Mouse (Mus musculus) liver, embryonic 14.5 days (tissue): ENCODE results near the gene Lpin1. TPM values are rescaled to one million over a fixed set of nuclear protein-coding genes. Genes with fewer than 3 reads are reported as not detected.

ENCODE experiments used
- ATAC-seq: fragments of 200-750 bp; cut with Nextera tagmentation; 2 replicates; pipeline ENCODE4 v1.8.0; 2017; ENCODE audit warnings: moderate number of reproducible peaks, mild to moderate bottlenecking, moderate library complexity; ENCODE audit not compliant: insufficient read depth
- DNase-seq, 3 experiments: peaks; one replicate each; pipeline ENCODE4 v3.0.0-alpha.2; 2012 to 2013; ENCODE audit warnings: low read depth in 3 of 3, low spot score in 3 of 3
- H3K27ac ChIP-seq: fragments of 300-500 bp; sonication (generic); 2 replicates; pipeline ENCODE4 v1.5.1; 2014; ENCODE audit warnings: moderate library complexity, mild to moderate bottlenecking, control low read depth, inconsistent platforms
- H3K27me3 ChIP-seq: fragments of 300-500 bp; sonication (generic); 2 replicates; pipeline ENCODE4 v1.6.1; 2014; ENCODE audit warnings: mild to moderate bottlenecking, low read length, moderate library complexity; ENCODE audit not compliant: control insufficient read depth, insufficient read depth
- H3K36me3 ChIP-seq: fragments of 300-500 bp; sonication (generic); replicated peaks from 2 replicates; pipeline ENCODE4 v1.6.1; 2014; ENCODE audit warnings: low read depth; ENCODE audit not compliant: control insufficient read depth, insufficient read depth
- H3K4me1 ChIP-seq, 2 experiments: fragments of 200-500 bp in 1 of 2; fragments of 300-500 bp in 1 of 2; sonication (generic) in 1 of 2; replicated peaks; 2 replicates each; pipeline ENCODE4 v1.6.1; 2012 to 2014; ENCODE audit warnings: antibody characterized with exemption in 1 of 2, inconsistent platforms in 1 of 2, low read length in 1 of 2; ENCODE audit not compliant: control insufficient read depth in 2 of 2, insufficient read depth in 2 of 2
- H3K4me2 ChIP-seq: fragments of 300-500 bp; sonication (generic); 2 replicates; pipeline ENCODE4 v1.6.1; 2014; ENCODE audit warnings: low read depth, mild to moderate bottlenecking, control low read depth, moderate library complexity
- H3K4me3 ChIP-seq, 2 experiments: fragments of 200-500 bp in 1 of 2; fragments of 300-500 bp in 1 of 2; sonication (generic) in 1 of 2; 2 replicates each; pipeline ENCODE4 v1.5.1; 2012 to 2014; ENCODE audit warnings: low read depth in 2 of 2, low read length in 2 of 2, mild to moderate bottlenecking in 2 of 2, control low read depth in 1 of 2, inconsistent platforms in 1 of 2, moderate library complexity in 1 of 2; ENCODE audit not compliant: insufficient read depth in 1 of 2
- H3K9ac ChIP-seq: fragments of 300-500 bp; sonication (generic); replicated peaks from 2 replicates; pipeline ENCODE4 v1.6.1; 2014; ENCODE audit warnings: mild to moderate bottlenecking, control low read depth, moderate library complexity
- H3K9me3 ChIP-seq: fragments of 300-500 bp; sonication (generic); 2 replicates; pipeline ENCODE4 v1.6.1; 2016; ENCODE audit warnings: low read length, mixed read lengths; ENCODE audit not compliant: control insufficient read depth
- CTCF ChIP-seq: IDR thresholded peaks from 2 replicates; pipeline ENCODE4 v1.5.1; 2016; ENCODE audit warnings: antibody characterized with exemption, low read depth, control low read depth
- EP300 ChIP-seq: IDR thresholded peaks from 2 replicates; pipeline ENCODE4 v1.6.1; 2016; ENCODE audit warnings: antibody characterized with exemption, low read depth
- WGBS: fragments of 180-500 bp; shearing (Covaris S2); extraction: QIAGEN DNeasy Blood & Tissue Kit; methylation state at CpG from one replicate; pipeline ENCODE4 v1.1.7; 2014; ENCODE audit not compliant: insufficient replicate concordance; 5-methylcytosine and 5-hydroxymethylcytosine counted together
- polyA plus RNA-seq, 2 experiments: library from polyadenylated mRNA; depleted of rRNA in 1 of 2; stranded (reverse) in 1 of 2; unstranded in 1 of 2; fragments of >200 nt; fragmentation: Nextera tagmentation in 1 of 2; extraction: Ambion mirVana in 1 of 2; gene quantifications; 2 replicates each; pipeline versions ENCODE4 v1.2.1 to v1.2.3; 2012 to 2014

Lpin1 gene
- polyA plus RNA-seq, 2 experiments: 4.8 to 5.8 TPM

GRCm38 (mm10) chr12:16600374-16600773, 10.4 kb downstream of the Lpin1 start:
- no peak overlapping the region for H3K4me3 ChIP-seq
- H3K4me1 ChIP-seq: no peaks in the 10 kb centered on the region
- H3K27ac ChIP-seq: no peak overlapping the region
- H3K9ac ChIP-seq: no peak overlapping the region
- no peaks in the 10 kb centered on the region for H3K36me3 ChIP-seq
- WGBS: 14% methylated on average over 1 of the region's 1 CpGs
- no peak for DNase-seq
- no peaks in the 10 kb centered on the region for H3K27me3 ChIP-seq
- TF ChIP-seq CTCF (no peak), EP300 (no peak)
- H3K4me2 ChIP-seq: no peak overlapping the region
- no peaks in the 10 kb centered on the region for H3K9me3 ChIP-seq
- no peak for ATAC-seq

GRCm38 (mm10) chr12:16599359-16599758, 11.4 kb downstream of the Lpin1 start:
- TF ChIP-seq CTCF: no peak
- TF ChIP-seq EP300: no peak
- no peak for ATAC-seq

DNA sequence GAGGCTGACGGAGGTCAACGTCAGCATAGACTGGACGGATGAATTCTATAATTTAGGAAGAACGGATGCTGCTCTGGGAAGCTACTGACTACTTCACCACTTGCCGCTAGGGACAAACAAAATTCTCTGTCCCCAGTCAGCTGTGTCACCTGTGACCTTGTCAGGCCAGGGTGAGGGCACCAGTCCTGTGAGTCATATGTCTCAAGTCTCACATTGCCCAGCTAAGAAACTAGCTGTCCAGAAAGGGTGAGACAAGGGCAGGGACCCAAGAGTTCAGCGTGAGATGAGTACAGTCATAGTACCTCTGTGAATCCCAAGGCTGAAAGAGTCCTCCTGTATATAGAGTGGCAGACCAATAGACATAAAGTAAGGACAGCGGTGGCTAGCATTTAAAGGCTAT, 17.0 kb downstream of the Lpin1 start:
- ATAC-seq (no peak), DNase-seq (no peak)
- TF ChIP-seq EP300 (no peak), CTCF (no peak)
- Histone ChIP-seq H3K27ac (no peak overlapping the region), H3K4me2 (no peak overlapping the region), H3K4me3 (no peak overlapping the region), H3K4me1 (peaks cover 0 to 20% of the 10 kb centered on the region in 2 experiments; a peak in 2 of 4 replicates), H3K9me3 (no peaks in the 10 kb centered on the region), H3K36me3 (no peaks in the 10 kb centered on the region), H3K9ac (no peak overlapping the region), H3K27me3 (no peaks in the 10 kb centered on the region)
- 77% methylated on average over 7 of the region's 7 CpGs for WGBS

More at GRCm38 (mm10) chr12:16599359-16599758, 11.4 kb downstream of the Lpin1 start:
- 62% methylated on average over 3 of the region's 3 CpGs for WGBS
- Histone ChIP-seq H3K9me3 (no peaks in the 10 kb centered on the region), H3K27me3 (no peaks in the 10 kb centered on the region), H3K4me3 (no peak overlapping the region), H3K4me2 (no peak overlapping the region), H3K9ac (no peak overlapping the region), H3K4me1 (no peaks in the 10 kb centered on the region), H3K36me3 (no peaks in the 10 kb centered on the region), H3K27ac (no peak overlapping the region)
- DNase-seq: no peak

DNA sequence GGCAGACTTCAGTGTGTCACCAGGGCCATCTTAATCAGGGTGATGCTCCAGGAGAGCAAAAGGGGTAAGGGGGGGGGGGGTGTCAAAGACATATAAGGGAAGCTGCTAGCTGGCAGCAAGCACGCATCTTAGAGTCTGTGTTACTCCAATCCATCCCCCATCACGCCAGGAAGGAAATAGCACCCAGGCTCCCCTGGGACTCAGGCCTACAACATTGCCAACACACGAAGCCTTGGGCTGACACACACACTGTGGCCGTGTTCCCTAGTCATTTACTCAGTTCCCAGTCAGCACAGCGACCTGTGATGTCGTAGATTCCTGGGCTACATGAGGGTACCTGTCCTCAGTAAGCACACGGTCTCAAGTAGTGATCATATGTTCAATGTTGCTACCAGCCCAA, 17.8 kb downstream of the Lpin1 start:
- Histone ChIP-seq H3K4me2 (no peak overlapping the region), H3K4me3 (no peak overlapping the region), H3K4me1 (peaks cover 4 to 27% of the 10 kb centered on the region in 2 experiments), H3K36me3 (no peaks in the 10 kb centered on the region), H3K27ac (no peak overlapping the region), H3K27me3 (no peaks in the 10 kb centered on the region), H3K9me3 (no peaks in the 10 kb centered on the region), H3K9ac (no peak overlapping the region)
- ATAC-seq (no peak), DNase-seq (no peak)
- no peak for TF ChIP-seq CTCF
- TF ChIP-seq EP300: no peak
- 61% methylated on average over 7 of the region's 7 CpGs for WGBS

- no peak overlapping the region for H3K4me2 ChIP-seq
- no peaks in the 10 kb centered on the region for H3K27me3 ChIP-seq
- H3K4me1 ChIP-seq: peaks cover 8 to 33% of the 10 kb centered on the region in 2 experiments
- no peak overlapping the region for H3K9ac ChIP-seq
- no peak for TF ChIP-seq CTCF
- no peak for TF ChIP-seq EP300
- no peaks in the 10 kb centered on the region for H3K36me3 ChIP-seq
- DNase-seq: no peak
- H3K9me3 ChIP-seq: no peaks in the 10 kb centered on the region
- H3K4me3 ChIP-seq: no peak overlapping the region
- no peak for ATAC-seq
- WGBS: 41% methylated on average over 5 of the region's 5 CpGs
- no peak overlapping the region for H3K27ac ChIP-seq
These were observed 18.3 kb downstream of the Lpin1 start for GRCm38 (mm10) chr12:16592451-16592850.
